In genomic region chr3:126397985-126398630, GRCm38 (mm10) we compare ENCODE assay signal across 18 mouse cellular contexts. TPM values are rescaled to one million over a fixed set of nuclear protein-coding genes. Genes with fewer than 3 reads are reported as not detected.
DNase-seq lines count a peak whose midpoint lies in the region; ATAC-seq lines count a peak whose summit lies in the region.
"Had no signal": no experiment of that assay in that cellular context is flagged by ENCODE, and none has a peak within 500 bp of the region (broad histone marks: within the 10 kb centered on the region; RNA-seq: fewer than 3 reads in every experiment).

No protein-coding gene starts in this region.

- H3K9me3 ChIP-seq in heart, embryonic 11.5 days (replicated peaks; ENCODE audit: control insufficient read depth, low read length): no peaks in the 10 kb centered on the region
- H3K9me3 ChIP-seq in lung, embryonic 16.5 days (ENCODE audit: control insufficient read depth, low read length): no peaks in the 10 kb centered on the region
- H3K9me3 ChIP-seq in heart, embryonic 14.5 days (ENCODE audit: control insufficient read depth, low read length): 0 out of 2 replicates have a peak, but pooled peaks cover 5% of the 10 kb centered on the region
- H3K9me3 ChIP-seq: forebrain, embryonic 12.5 days; neural tube, embryonic 15.5 days had no signal

- 24% methylated on average over 7 of the region's 7 CpGs for WGBS in heart, embryonic 11.5 days (ENCODE audit: insufficient replicate concordance)
- 35% methylated on average over 7 of the region's 7 CpGs for WGBS in lung, embryonic 16.5 days
- WGBS in heart, embryonic 14.5 days: 22% methylated on average over 7 of the region's 7 CpGs

- DNase-seq in heart, postnatal 36 days: no peak
- no peak for DNase-seq in lung, adult 18-20 months
- DNase-seq in right cerebral cortex, postnatal 14 days: no peak
- DNase-seq: adrenal gland, adult 8-10 months; B cell, adult 2 months; cerebellum, adult 8-10 months; gastrocnemius, postnatal 10 days; layer of hippocampus, postnatal 36 days; thymus, adult 2 months had no signal

- H3K27ac ChIP-seq in heart, embryonic 11.5 days (ENCODE audit: low read depth, low read length): peak overlapping the region; percentile 60
- H3K27ac ChIP-seq in lung, embryonic 16.5 days (ENCODE audit: low read length): no peak overlapping the region
- H3K27ac ChIP-seq in heart, embryonic 14.5 days (replicated peaks in 1 of 2; ENCODE audit: control insufficient read depth in 1 of 2, insufficient read depth in 1 of 2, low read depth in 2 of 2, low read length in 2 of 2): peak overlapping the region; percentile 58 to 77
- H3K27ac ChIP-seq: forebrain, embryonic 12.5 days; neural tube, embryonic 15.5 days had no signal

- peaks cover 7% of the 10 kb centered on the region for H3K4me1 ChIP-seq in heart, embryonic 11.5 days (ENCODE audit: control insufficient read depth, insufficient read depth, low read length)
- no peaks in the 10 kb centered on the region for H3K4me1 ChIP-seq in lung, embryonic 16.5 days (replicated peaks; ENCODE audit: control insufficient read depth, insufficient read depth, low read length)
- H3K4me1 ChIP-seq in heart, embryonic 14.5 days (ENCODE audit: control insufficient read depth in 2 of 2, insufficient read depth in 2 of 2, low read length in 2 of 2): peaks cover 3 to 6% of the 10 kb centered on the region in 2 experiments; a peak in 3 of 4 replicates
- H3K4me1 ChIP-seq: forebrain, embryonic 12.5 days; neural tube, embryonic 15.5 days had no signal

- H3K4me2 ChIP-seq in heart, embryonic 11.5 days: no peak overlapping the region
- H3K4me2 ChIP-seq in lung, embryonic 16.5 days (ENCODE audit: low read depth, low read length): no peak overlapping the region
- H3K4me2 ChIP-seq in heart, embryonic 14.5 days (ENCODE audit: low read length): no peak overlapping the region
- H3K4me2 ChIP-seq: forebrain, embryonic 12.5 days; neural tube, embryonic 15.5 days had no signal

- no peak overlapping the region for H3K9ac ChIP-seq in heart, embryonic 11.5 days (ENCODE audit: low read depth, low read length)
- H3K9ac ChIP-seq in lung, embryonic 16.5 days (ENCODE audit: low read length): no peak overlapping the region
- H3K9ac ChIP-seq in heart, embryonic 14.5 days (ENCODE audit: low read length): no peak overlapping the region
- H3K9ac ChIP-seq: forebrain, embryonic 12.5 days; neural tube, embryonic 15.5 days had no signal

- no peaks in the 10 kb centered on the region for H3K27me3 ChIP-seq in heart, embryonic 11.5 days (ENCODE audit: control insufficient read depth, insufficient read depth, low read length)
- no peaks in the 10 kb centered on the region for H3K27me3 ChIP-seq in lung, embryonic 16.5 days (ENCODE audit: control insufficient read depth, insufficient read depth, low read depth, low read length)
- H3K27me3 ChIP-seq in heart, embryonic 14.5 days (ENCODE audit: control insufficient read depth, insufficient read depth, low read length): no peaks in the 10 kb centered on the region
- H3K27me3 ChIP-seq: forebrain, embryonic 12.5 days; neural tube, embryonic 15.5 days had no signal

- peak; percentile 71 for ATAC-seq in heart, embryonic 11.5 days (replicated peaks; ENCODE audit: insufficient number of reproducible peaks, low FRiP score, low TSS enrichment)
- peak; percentile 60 for ATAC-seq in lung, embryonic 16.5 days (ENCODE audit: low read depth)
- ATAC-seq in heart, embryonic 14.5 days (ENCODE audit: insufficient number of reproducible peaks, insufficient read depth, low FRiP score, low read depth): peak; percentile 59; the same call in 1 of the 2 replicates
- peak; percentile 64; the same call in 1 of the 2 replicates for ATAC-seq in megakaryocyte-erythroid progenitor cell, adult 5-6 weeks (replicated peaks; ENCODE audit: low FRiP score, low TSS enrichment, poor library complexity, severe bottlenecking)
- ATAC-seq: intestine, embryonic 16.5 days; midbrain, embryonic 16.5 days had no signal

- no peaks in the 10 kb centered on the region for H3K36me3 ChIP-seq in heart, embryonic 11.5 days (ENCODE audit: control insufficient read depth, insufficient read depth, low read length)
- no peaks in the 10 kb centered on the region for H3K36me3 ChIP-seq in lung, embryonic 16.5 days (ENCODE audit: control insufficient read depth, insufficient read depth, low read length)
- H3K36me3 ChIP-seq in heart, embryonic 14.5 days (ENCODE audit: control insufficient read depth, insufficient read depth, low read length): no peaks in the 10 kb centered on the region
- H3K36me3 ChIP-seq: forebrain, embryonic 12.5 days; neural tube, embryonic 15.5 days had no signal

- intact Hi-C loops in heart, postnatal 36 days (cut with DNase I): no loop called here

- H3K4me3 ChIP-seq in heart, embryonic 11.5 days (ENCODE audit: low read depth, low read length): no peak overlapping the region
- no peak overlapping the region for H3K4me3 ChIP-seq in lung, embryonic 16.5 days (ENCODE audit: low read length)
- H3K4me3 ChIP-seq in heart, embryonic 14.5 days (ENCODE audit: control insufficient read depth in 1 of 2, insufficient read depth in 1 of 2, low read depth in 1 of 2, low read length in 2 of 2): no peak overlapping the region
- H3K4me3 ChIP-seq: forebrain, embryonic 12.5 days; neural tube, embryonic 15.5 days had no signal

RNA-seq across cellular contexts. Expression of gene Arsj, which starts 34.6 kb away (rescaled TPM):
- 0.26 and 0.34 TPM in 2 replicates for polyA plus RNA-seq in heart, embryonic 11.5 days (2014; fragmentation: Nextera tagmentation; extraction: Ambion mirVana)
- under 1 TPM; 0.30 to 0.31 TPM for total RNA-seq in heart, postnatal 36 days (2021)
- polyA plus RNA-seq in lung, embryonic 16.5 days (2015; fragmentation: Nextera tagmentation; extraction: Ambion mirVana): 0.94 and 1.4 TPM in 2 replicates
- 0.93 and 1.1 TPM in 2 replicates for polyA plus RNA-seq in heart, embryonic 14.5 days (2014; fragmentation: Nextera tagmentation; extraction: Ambion mirVana)
- total RNA-seq in megakaryocyte-erythroid progenitor cell, adult 5-6 weeks (2014; fragmentation: Nextera tagmentation): not detected in 2 replicates
- not detected in 2 replicates for total RNA-seq in megakaryocyte-erythroid progenitor cell, adult 5-6 weeks (2017)
- polyA plus RNA-seq: liver, embryonic 16.5 days had no signal
